Mouse (Mus musculus): ENCODE measurements around the gene Cpeb4. TPM values are rescaled to one million over a fixed set of nuclear protein-coding genes. Genes with fewer than 3 reads are reported as not detected.

Gene Cpeb4
- polyA plus RNA-seq, 1 experiment from 2014 or later, result 16.0 TPM

DNA sequence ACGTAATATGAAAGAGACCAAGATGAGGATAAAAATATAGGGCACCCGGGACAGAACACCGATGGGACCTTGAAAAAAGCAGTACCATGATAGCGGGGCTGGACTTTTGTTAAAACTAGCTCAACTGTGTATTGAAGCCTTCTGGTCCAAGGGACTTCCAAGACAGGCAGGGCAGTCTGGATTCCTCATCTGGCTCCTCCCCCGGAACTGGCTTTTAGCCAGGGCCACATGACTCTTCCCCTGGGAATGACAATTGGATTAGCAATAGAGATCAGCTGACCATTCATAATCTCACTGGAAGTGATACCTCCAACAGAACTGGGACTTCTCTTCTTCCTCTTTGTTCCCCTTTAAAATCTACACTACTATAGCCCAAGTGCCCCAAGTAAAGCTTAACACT, 21.0 kb upstream of the Cpeb4 start:
- Histone ChIP-seq H3K9me3 (replicated peaks) (no peaks in the 10 kb centered on the region), H3K4me1 (peaks cover 35% of the 10 kb centered on the region), H3K4me2 (replicated peaks) (no peak overlapping the region), H3K36me3 (no peaks in the 10 kb centered on the region), H3K27ac (no peak overlapping the region), H3K27me3 (no peaks in the 10 kb centered on the region), H3K4me3 (no peak overlapping the region), H3K9ac (no peak overlapping the region)
- 88% methylated on average over 5 of the region's 5 CpGs for WGBS
- no peak for ATAC-seq (ENCODE audit: low FRiP score)

DNA sequence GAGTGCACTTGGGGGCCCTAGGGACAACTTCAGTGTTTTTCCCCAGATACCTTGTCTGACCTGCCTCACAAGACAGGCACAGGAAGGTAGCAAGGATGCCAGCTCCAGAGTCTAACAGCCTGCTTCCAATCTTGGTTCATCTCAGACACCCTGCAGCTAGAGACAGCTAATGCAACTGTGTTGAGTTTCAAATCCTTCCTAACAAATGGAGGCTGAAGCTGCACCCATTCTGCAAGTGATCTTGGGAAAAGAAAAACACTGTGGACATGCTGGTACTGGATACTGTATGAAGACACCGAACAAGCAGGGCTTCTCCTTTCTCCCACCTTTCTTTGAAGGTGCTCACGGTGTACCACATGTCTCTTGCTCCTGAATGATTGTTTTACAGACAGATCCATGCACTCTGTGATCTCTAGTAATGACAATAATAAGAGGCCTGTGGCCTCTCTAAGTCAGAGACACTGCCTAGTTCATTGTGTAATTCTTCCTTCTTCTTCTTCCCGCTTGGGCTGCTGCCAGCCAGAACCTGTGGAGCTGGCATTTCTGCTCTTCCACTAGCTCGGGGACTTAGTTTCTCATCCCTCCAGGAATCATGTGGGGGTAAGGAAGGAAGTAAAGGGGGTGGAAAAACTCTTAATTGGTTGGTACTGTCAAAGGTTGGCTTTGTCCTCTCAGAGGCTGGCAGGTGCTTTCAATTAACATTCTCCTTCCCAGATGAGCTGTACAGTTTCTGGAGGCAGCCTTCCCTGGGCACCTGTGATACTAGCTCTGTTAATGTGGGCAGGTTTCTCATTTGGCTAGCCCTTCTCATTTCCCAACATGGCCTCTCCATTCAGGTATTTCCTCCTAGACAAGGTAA, 20.1 kb upstream of the Cpeb4 start:
- 69% methylated on average over 4 of the region's 4 CpGs for WGBS
- H3K9me3 ChIP-seq (replicated peaks), result no peaks in the 10 kb centered on the region
- no peaks in the 10 kb centered on the region for H3K27me3 ChIP-seq
- ATAC-seq (ENCODE audit: low FRiP score), result no peak
- no peak overlapping the region for H3K27ac ChIP-seq
- H3K4me1 ChIP-seq, result peaks cover 28% of the 10 kb centered on the region
- no peak overlapping the region for H3K4me2 ChIP-seq (replicated peaks)
- no peak overlapping the region for H3K4me3 ChIP-seq
- H3K9ac ChIP-seq, result no peak overlapping the region
- no peaks in the 10 kb centered on the region for H3K36me3 ChIP-seq

GRCm38 (mm10) chr11:31854955-31855354, 17.1 kb upstream of the Cpeb4 start:
- ATAC-seq (ENCODE audit: low FRiP score), result no peak
- H3K4me3 ChIP-seq, result no peak overlapping the region
- 80% methylated on average over 5 of the region's 5 CpGs for WGBS
- H3K36me3 ChIP-seq, result no peaks in the 10 kb centered on the region
- no peak overlapping the region for H3K27ac ChIP-seq
- H3K4me2 ChIP-seq (replicated peaks), result no peak overlapping the region
- H3K27me3 ChIP-seq, result no peaks in the 10 kb centered on the region
- H3K9me3 ChIP-seq (replicated peaks), result no peaks in the 10 kb centered on the region
- no peak overlapping the region for H3K9ac ChIP-seq
- peaks cover 8% of the 10 kb centered on the region for H3K4me1 ChIP-seq

GRCm38 (mm10) chr11:31857479-31857878, 14.5 kb upstream of the Cpeb4 start:
- WGBS, result 92% methylated on average over 4 of the region's 4 CpGs
- H3K9ac ChIP-seq, result no peak overlapping the region
- H3K4me2 ChIP-seq (replicated peaks), result no peak overlapping the region
- no peaks in the 10 kb centered on the region for H3K27me3 ChIP-seq
- no peaks in the 10 kb centered on the region for H3K4me1 ChIP-seq
- no peak overlapping the region for H3K27ac ChIP-seq
- H3K36me3 ChIP-seq, result no peaks in the 10 kb centered on the region
- ATAC-seq (ENCODE audit: low FRiP score), result no peak
- H3K9me3 ChIP-seq (replicated peaks), result no peaks in the 10 kb centered on the region
- H3K4me3 ChIP-seq, result no peak overlapping the region

DNA sequence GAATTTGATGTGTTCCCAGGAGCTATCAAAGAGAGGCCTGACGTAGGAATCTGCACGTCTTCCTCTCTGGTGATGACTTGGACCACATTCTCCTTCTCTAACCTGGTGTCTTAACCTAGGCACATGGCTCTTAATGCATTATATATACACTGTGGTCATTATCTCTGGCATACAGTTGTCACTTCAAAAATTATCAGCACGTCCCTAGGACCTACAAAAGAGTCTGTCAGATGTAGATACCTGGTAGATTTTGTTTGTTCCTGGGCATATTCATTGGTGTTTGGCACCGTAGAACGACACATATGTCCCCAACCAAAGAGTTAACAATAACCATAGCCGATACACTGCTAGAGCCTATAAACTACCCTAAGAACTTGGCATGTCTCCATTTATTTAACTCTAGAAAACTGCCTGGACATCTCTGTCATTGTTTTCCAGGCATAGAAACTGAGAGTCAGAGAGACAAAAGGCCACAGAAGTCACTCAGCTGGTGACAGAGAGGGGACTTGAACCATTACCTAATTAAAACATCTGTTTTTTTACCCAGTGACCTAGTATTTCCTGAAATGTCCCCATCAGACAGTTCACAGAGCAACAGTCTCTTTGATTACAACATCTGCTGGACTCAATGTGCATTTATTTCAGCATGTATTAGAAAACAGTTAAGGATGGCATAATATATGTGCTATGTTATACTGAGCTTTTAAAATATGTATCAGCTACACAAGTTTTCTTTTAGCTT, 10.7 kb upstream of the Cpeb4 start:
- Histone ChIP-seq H3K4me2 (replicated peaks) (no peak overlapping the region), H3K9me3 (replicated peaks) (no peaks in the 10 kb centered on the region), H3K27me3 (no peaks in the 10 kb centered on the region), H3K4me3 (no peak overlapping the region), H3K4me1 (no peaks in the 10 kb centered on the region), H3K36me3 (no peaks in the 10 kb centered on the region), H3K27ac (no peak overlapping the region), H3K9ac (no peak overlapping the region)
- WGBS, result 85% methylated on average over 6 of the region's 6 CpGs
- ATAC-seq (ENCODE audit: low FRiP score), result no peak

DNA sequence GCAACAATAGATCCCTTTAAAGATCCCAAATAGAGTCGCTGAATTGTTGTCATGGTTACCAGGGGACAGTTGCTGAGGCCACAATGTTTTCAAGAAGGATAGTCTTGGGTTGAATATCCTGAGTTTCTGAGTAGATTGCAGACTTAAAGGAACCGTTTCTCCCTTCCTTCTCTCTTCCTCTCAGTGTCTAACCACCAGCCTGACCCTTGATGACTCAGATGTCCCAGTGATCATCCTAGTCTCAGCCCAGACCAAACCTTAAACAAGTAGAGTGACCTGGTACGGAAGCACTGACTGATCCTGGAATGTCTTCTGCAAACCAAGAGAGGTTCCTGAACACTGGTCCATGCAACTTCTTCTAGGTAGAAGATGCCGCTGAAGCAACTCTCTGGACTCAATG, 4.0 kb upstream of the Cpeb4 start:
- 69% methylated on average over 4 of the region's 4 CpGs for WGBS
- no peak overlapping the region for H3K27ac ChIP-seq

DNA sequence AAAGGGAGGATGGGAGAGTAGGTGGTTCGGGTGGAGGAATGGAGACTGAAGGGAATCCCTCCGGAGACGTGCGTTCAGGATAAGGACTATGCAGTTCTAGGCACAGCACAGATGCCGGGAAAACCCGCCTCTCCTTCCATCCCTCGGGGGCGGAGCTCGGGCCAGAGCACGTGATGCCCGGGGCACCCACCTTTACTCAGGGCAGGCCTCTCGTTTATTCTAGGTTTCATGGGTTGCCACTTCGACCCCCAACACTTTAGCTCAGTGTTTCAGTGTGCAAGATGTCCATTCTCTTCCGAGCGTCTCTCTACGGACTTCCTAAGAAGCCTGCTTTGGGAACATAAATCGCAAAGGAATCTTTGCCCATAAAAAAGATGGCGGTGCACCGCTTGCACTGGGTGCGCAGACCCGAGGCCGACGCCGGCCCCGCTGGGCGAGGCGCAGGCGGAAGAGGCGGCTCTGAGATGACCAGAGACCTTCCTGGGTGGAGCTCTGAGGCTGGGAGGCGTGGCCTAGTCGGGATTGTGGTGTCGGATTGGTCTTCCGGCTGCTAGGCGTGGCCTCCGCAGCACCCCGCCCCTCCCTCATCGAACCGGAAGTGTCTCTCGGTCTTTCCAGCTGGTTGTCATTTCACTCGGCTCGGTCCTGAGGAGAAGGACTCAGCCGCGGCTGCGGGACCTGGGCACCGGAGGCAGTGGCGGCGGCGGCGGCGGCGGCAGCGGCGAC, 1.6 kb upstream of the Cpeb4 start:
- Histone ChIP-seq H3K9ac (peak overlapping the region; percentile 82), H3K4me3 (peak overlapping the region; percentile 80), H3K27ac (peak overlapping the region; percentile 94), H3K9me3 (replicated peaks) (no peaks in the 10 kb centered on the region), H3K4me2 (replicated peaks) (peak overlapping the region; percentile 82), H3K36me3 (no peaks in the 10 kb centered on the region), H3K4me1 (peaks cover 23% of the 10 kb centered on the region), H3K27me3 (no peaks in the 10 kb centered on the region)
- under 1% methylated on average over 49 of the region's 53 CpGs for WGBS
- ATAC-seq (ENCODE audit: low FRiP score), result peak; percentile 100

More for the DNA sequence above, 4.0 kb upstream of the Cpeb4 start:
- H3K9me3 ChIP-seq (replicated peaks), result no peaks in the 10 kb centered on the region
- ATAC-seq (ENCODE audit: low FRiP score), result no peak
- peaks cover 14% of the 10 kb centered on the region for H3K4me1 ChIP-seq
- no peak overlapping the region for H3K4me3 ChIP-seq
- no peak overlapping the region for H3K4me2 ChIP-seq (replicated peaks)
- no peaks in the 10 kb centered on the region for H3K27me3 ChIP-seq
- no peak overlapping the region for H3K9ac ChIP-seq
- H3K36me3 ChIP-seq, result no peaks in the 10 kb centered on the region

- no peaks in the 10 kb centered on the region for H3K9me3 ChIP-seq (replicated peaks)
- peak overlapping the region; percentile 94 for H3K27ac ChIP-seq
- H3K4me1 ChIP-seq, result peaks cover 25% of the 10 kb centered on the region
- WGBS, result 1% methylated on average over 20 of the region's 21 CpGs
- H3K4me3 ChIP-seq, result peak overlapping the region; percentile 80
- H3K4me2 ChIP-seq (replicated peaks), result peak overlapping the region; percentile 82
- no peaks in the 10 kb centered on the region for H3K27me3 ChIP-seq
- ATAC-seq (ENCODE audit: low FRiP score), result peak; percentile 8; the same call in 1 of the 2 replicates
- H3K36me3 ChIP-seq, result no peaks in the 10 kb centered on the region
- peak overlapping the region; percentile 82 for H3K9ac ChIP-seq
These were observed 873 bp upstream of the Cpeb4 start for GRCm38 (mm10) chr11:31871135-31871541.

DNA sequence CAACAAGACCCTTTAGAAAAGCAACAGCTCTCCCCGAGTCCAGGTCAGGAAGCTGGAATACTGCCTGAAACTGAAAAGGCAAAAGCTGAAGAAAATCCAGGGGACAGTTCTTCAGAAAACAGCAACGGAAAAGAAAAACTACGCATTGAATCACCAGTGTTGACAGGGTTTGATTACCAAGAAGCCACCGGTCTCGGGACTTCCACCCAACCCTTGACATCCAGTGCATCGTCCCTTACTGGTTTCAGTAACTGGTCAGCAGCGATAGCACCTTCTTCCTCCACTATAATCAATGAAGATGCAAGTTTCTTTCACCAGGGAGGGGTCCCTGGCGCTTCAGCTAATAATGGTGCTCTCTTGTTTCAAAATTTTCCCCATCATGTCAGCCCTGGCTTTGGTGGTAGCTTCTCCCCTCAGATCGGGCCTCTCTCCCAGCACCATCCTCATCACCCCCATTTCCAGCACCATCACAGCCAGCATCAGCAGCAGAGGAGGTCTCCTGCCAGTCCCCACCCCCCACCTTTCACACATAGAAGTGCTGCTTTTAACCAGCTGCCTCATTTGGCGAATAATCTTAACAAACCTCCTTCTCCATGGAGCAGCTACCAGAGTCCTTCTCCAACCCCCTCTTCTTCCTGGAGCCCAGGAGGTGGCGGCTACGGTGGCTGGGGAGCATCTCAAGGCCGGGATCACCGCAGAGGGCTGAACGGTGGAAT, 693 bp downstream of the Cpeb4 start:
- no peak for ATAC-seq (ENCODE audit: low FRiP score)
- H3K4me2 ChIP-seq (replicated peaks), result peak overlapping the region; percentile 82
- H3K4me1 ChIP-seq, result peaks cover 27% of the 10 kb centered on the region
- no peaks in the 10 kb centered on the region for H3K27me3 ChIP-seq
- peak overlapping the region; percentile 46 for H3K4me3 ChIP-seq
- H3K9me3 ChIP-seq (replicated peaks), result no peaks in the 10 kb centered on the region
- H3K36me3 ChIP-seq, result no peaks in the 10 kb centered on the region
- 0 out of 2 replicates have a peak overlapping the region, but pooled peaks have one; percentile 2 for H3K27ac ChIP-seq
- peak overlapping the region; percentile 64 for H3K9ac ChIP-seq
- WGBS, result 47% methylated on average over 15 of the region's 15 CpGs

GRCm38 (mm10) chr11:31874071-31874470, 2.1 kb downstream of the Cpeb4 start:
- Histone ChIP-seq H3K4me3 (peak overlapping the region; percentile 33), H3K27me3 (no peaks in the 10 kb centered on the region), H3K36me3 (no peaks in the 10 kb centered on the region), H3K27ac (no peak overlapping the region), H3K4me1 (peaks cover 27% of the 10 kb centered on the region), H3K4me2 (replicated peaks) (peak overlapping the region; percentile 82), H3K9ac (peak overlapping the region; percentile 47), H3K9me3 (replicated peaks) (no peaks in the 10 kb centered on the region)
- 65% methylated on average over 2 of the region's 2 CpGs for WGBS
- ATAC-seq (ENCODE audit: low FRiP score), result no peak

GRCm38 (mm10) chr11:31883671-31884070, 11.7 kb downstream of the Cpeb4 start:
- ATAC-seq (ENCODE audit: low FRiP score), result no peak
- Histone ChIP-seq H3K4me2 (replicated peaks) (no peak overlapping the region), H3K27ac (no peak overlapping the region), H3K9ac (no peak overlapping the region), H3K27me3 (no peaks in the 10 kb centered on the region), H3K4me1 (0 out of 2 replicates have a peak, but pooled peaks cover 5% of the 10 kb centered on the region), H3K36me3 (no peaks in the 10 kb centered on the region), H3K4me3 (no peak overlapping the region), H3K9me3 (replicated peaks) (no peaks in the 10 kb centered on the region)
- WGBS, result 81% methylated on average over 1 of the region's 1 CpGs

Data from hindbrain, embryonic 12.5 days (tissue).